Mouse (Mus musculus) heart, embryonic 16.5 days (tissue): ENCODE data around the gene Tpx2. TPM values are rescaled to one million over a fixed set of nuclear protein-coding genes. Genes with fewer than 3 reads are reported as not detected.

ENCODE experiments used
- ATAC-seq: fragments of 200-750 bp; cut with Nextera tagmentation; replicated peaks from 2 replicates; pipeline ENCODE4 v1.8.0; 2017; ENCODE audit warnings: moderate number of reproducible peaks; ENCODE audit not compliant: insufficient read depth, low FRiP score; ENCODE audit errors: extremely low read depth
- H3K27ac ChIP-seq: fragments of 300-500 bp; sonication (generic); 2 replicates; pipeline ENCODE4 v1.5.1; 2014; ENCODE audit warnings: mild to moderate bottlenecking, low read length, control low read depth, moderate library complexity
- H3K27me3 ChIP-seq: fragments of 300-500 bp; sonication (generic); 2 replicates; pipeline ENCODE4 v1.6.1; 2014; ENCODE audit warnings: low read length, mixed read lengths; ENCODE audit not compliant: control insufficient read depth, insufficient read depth
- H3K36me3 ChIP-seq: fragments of 300-500 bp; sonication (generic); 2 replicates; pipeline ENCODE4 v1.6.1; 2014; ENCODE audit not compliant: control insufficient read depth, insufficient read depth
- H3K4me1 ChIP-seq: fragments of 300-500 bp; sonication (generic); 2 replicates; pipeline ENCODE4 v1.6.1; 2014; ENCODE audit warnings: low read length, mixed read lengths; ENCODE audit not compliant: control insufficient read depth, insufficient read depth
- H3K4me2 ChIP-seq: fragments of 300-500 bp; sonication (generic); 2 replicates; pipeline ENCODE4 v1.6.1; 2014; ENCODE audit warnings: low read depth, mild to moderate bottlenecking, control low read depth, low read length
- H3K4me3 ChIP-seq: fragments of 300-500 bp; sonication (generic); 2 replicates; pipeline ENCODE4 v1.5.1; 2014; ENCODE audit warnings: mild to moderate bottlenecking, control low read depth, low read length
- H3K9ac ChIP-seq: fragments of 300-500 bp; sonication (generic); 2 replicates; pipeline ENCODE4 v1.6.1; 2014; ENCODE audit warnings: low read length, control low read depth
- H3K9me3 ChIP-seq: fragments of 300-500 bp; sonication (generic); replicated peaks from 2 replicates; pipeline ENCODE4 v1.6.1; 2016; ENCODE audit warnings: low read length; ENCODE audit not compliant: control insufficient read depth
- WGBS: fragments of 180-500 bp; shearing (Covaris S2); extraction: QIAGEN DNeasy Blood & Tissue Kit; methylation state at CpG from one replicate; pipeline ENCODE4 v1.1.7; 2014; 5-methylcytosine and 5-hydroxymethylcytosine counted together
- microRNA-seq: library from miRNA; unstranded; fragments of <30 nt; microRNA quantifications from one replicate; pipeline ENCODE4, GENCODE M21; 2017
- polyA plus RNA-seq: library from polyadenylated mRNA; unstranded; fragments of >200 nt; fragmentation: Nextera tagmentation; extraction: Ambion mirVana; gene quantifications from 2 replicates; pipeline ENCODE4 v1.2.1, GENCODE M21; 2015

The Tpx2 gene
- polyA plus RNA-seq, 1 experiment from 2014 or later = 55.1 TPM

- WGBS = 32% methylated on average over 5 of the region's 5 CpGs
- Histone ChIP-seq H3K27me3 (peaks cover 4% of the 10 kb centered on the region), H3K9me3 (no peaks in the 10 kb centered on the region), H3K4me1 (peaks cover 3% of the 10 kb centered on the region; the same call in 1 of the 2 replicates), H3K9ac (no peak overlapping the region), H3K27ac (peak overlapping the region; percentile 10; the same call in 1 of the 2 replicates), H3K4me3 (no peak overlapping the region), H3K4me2 (no peak overlapping the region), H3K36me3 (no peaks in the 10 kb centered on the region)
- ATAC-seq = no peak
Measured at GRCm38 (mm10) chr2:152933614-152934013, 85.8 kb downstream of the Tpx2 start.

- no peaks in the 10 kb centered on the region for H3K36me3 ChIP-seq
- H3K9ac ChIP-seq = no peak overlapping the region
- H3K27ac ChIP-seq = no peak overlapping the region
- ATAC-seq = no peak
- peaks cover 48% of the 10 kb centered on the region for H3K27me3 ChIP-seq
- H3K4me1 ChIP-seq = peaks cover 10% of the 10 kb centered on the region
- no peak overlapping the region for H3K4me3 ChIP-seq
- 10% methylated on average over 4 of the region's 4 CpGs for WGBS
- H3K9me3 ChIP-seq = no peaks in the 10 kb centered on the region
- H3K4me2 ChIP-seq = no peak overlapping the region
Measured at GRCm38 (mm10) chr2:152939846-152940245, 92.1 kb downstream of the Tpx2 start.

- ATAC-seq = no peak
- no peaks in the 10 kb centered on the region for H3K36me3 ChIP-seq
- no peak overlapping the region for H3K4me3 ChIP-seq
- H3K9ac ChIP-seq = no peak overlapping the region
- H3K9me3 ChIP-seq = no peaks in the 10 kb centered on the region
- peaks cover 10% of the 10 kb centered on the region for H3K4me1 ChIP-seq
- no peak overlapping the region for H3K27ac ChIP-seq
- H3K27me3 ChIP-seq = peaks cover 56% of the 10 kb centered on the region
- no peak overlapping the region for H3K4me2 ChIP-seq
- 82% methylated on average over 6 of the region's 6 CpGs for WGBS
Measured at GRCm38 (mm10) chr2:152941106-152941505, 93.3 kb downstream of the Tpx2 start.

GRCm38 (mm10) chr2:152941776-152942175 lies 94.0 kb downstream of the Tpx2 start:
- no peak overlapping the region for H3K4me3 ChIP-seq
- H3K9ac ChIP-seq = no peak overlapping the region
- no peak overlapping the region for H3K4me2 ChIP-seq
- H3K36me3 ChIP-seq = no peaks in the 10 kb centered on the region
- peaks cover 62% of the 10 kb centered on the region for H3K27me3 ChIP-seq
- peaks cover 10% of the 10 kb centered on the region for H3K4me1 ChIP-seq
- 32% methylated on average over 7 of the region's 7 CpGs for WGBS
- H3K9me3 ChIP-seq = no peaks in the 10 kb centered on the region
- no peak for ATAC-seq
- no peak overlapping the region for H3K27ac ChIP-seq

GRCm38 (mm10) chr2:152942898-152943515 lies 95.2 kb downstream of the Tpx2 start:
- Histone ChIP-seq H3K4me1 (peaks cover 10% of the 10 kb centered on the region), H3K27ac (no peak overlapping the region), H3K36me3 (no peaks in the 10 kb centered on the region), H3K9me3 (no peaks in the 10 kb centered on the region), H3K4me3 (peak overlapping the region; percentile 55), H3K4me2 (peak overlapping the region; percentile 84), H3K27me3 (peaks cover 72% of the 10 kb centered on the region), H3K9ac (peak overlapping the region; percentile 21)
- no peak for ATAC-seq
- WGBS = under 1% methylated on average over 65 of the region's 65 CpGs

- H3K9me3 ChIP-seq = no peaks in the 10 kb centered on the region
- peaks cover 10% of the 10 kb centered on the region for H3K4me1 ChIP-seq
- no peak overlapping the region for H3K9ac ChIP-seq
- H3K36me3 ChIP-seq = no peaks in the 10 kb centered on the region
- peak overlapping the region; percentile 84 for H3K4me2 ChIP-seq
- peaks cover 77% of the 10 kb centered on the region for H3K27me3 ChIP-seq
- H3K27ac ChIP-seq = no peak overlapping the region
- H3K4me3 ChIP-seq = peak overlapping the region; percentile 55
- ATAC-seq = no peak
- WGBS = 10% methylated on average over 8 of the region's 8 CpGs
Measured at GRCm38 (mm10) chr2:152943568-152943967, 95.8 kb downstream of the Tpx2 start.

GRCm38 (mm10) chr2:152944013-152944412 lies 96.2 kb downstream of the Tpx2 start:
- peaks cover 10% of the 10 kb centered on the region for H3K4me1 ChIP-seq
- 50% methylated on average over 9 of the region's 9 CpGs for WGBS
- no peak overlapping the region for H3K27ac ChIP-seq
- no peaks in the 10 kb centered on the region for H3K36me3 ChIP-seq
- no peak for ATAC-seq
- H3K4me2 ChIP-seq = no peak overlapping the region
- H3K27me3 ChIP-seq = peaks cover 81% of the 10 kb centered on the region
- no peak overlapping the region for H3K9ac ChIP-seq
- no peak overlapping the region for H3K4me3 ChIP-seq
- H3K9me3 ChIP-seq = no peaks in the 10 kb centered on the region

Small RNA genes within 50 kb of the gene (microRNA-seq; reads per million reads assigned to microRNA genes)
- gene Mir5622 = 1.2 reads per million

Other genes starting within 250 kb of the Tpx2 start
- gene Defb45, start 248.6 kb upstream of the Tpx2 start, polyA plus RNA-seq = not detected in 2 replicates
- not detected in 2 replicates for gene Defb36, start 243.6 kb upstream of the Tpx2 start, polyA plus RNA-seq
- 0.88 TPM in 1 of 2 replicates, not detected in the other for gene Defb25, start 224.9 kb upstream of the Tpx2 start, polyA plus RNA-seq
- gene Rem1, start 221.0 kb upstream of the Tpx2 start, polyA plus RNA-seq = 12.8 and 14.8 TPM in 2 replicates
- gene H13, start 178.5 kb upstream of the Tpx2 start, polyA plus RNA-seq = 76.4 and 81.7 TPM in 2 replicates
- 18.9 and 19.2 TPM in 2 replicates for gene Mcts2, start 160.9 kb upstream of the Tpx2 start, polyA plus RNA-seq
- gene Id1, start 111.7 kb upstream of the Tpx2 start, polyA plus RNA-seq = 56.3 and 64.5 TPM in 2 replicates
- 26.7 and 30.9 TPM in 2 replicates for gene Cox4i2, start 93.8 kb upstream of the Tpx2 start, polyA plus RNA-seq
- gene Bcl2l1, start 16.2 kb upstream of the Tpx2 start, polyA plus RNA-seq = 70.5 and 74.3 TPM in 2 replicates
- gene Mylk2, start 63.4 kb downstream of the Tpx2 start, polyA plus RNA-seq = 0.10 and 0.32 TPM in 2 replicates
- gene Foxs1, start 85.2 kb downstream of the Tpx2 start, polyA plus RNA-seq = 6.1 and 6.6 TPM in 2 replicates
- gene Dusp15, start 103.7 kb downstream of the Tpx2 start, polyA plus RNA-seq = 0.10 and 0.33 TPM in 2 replicates
- gene Ttll9, start 114.5 kb downstream of the Tpx2 start, polyA plus RNA-seq = 0.95 and 1.1 TPM in 2 replicates
- 132 and 146 TPM in 2 replicates for gene Pdrg1, start 167.5 kb downstream of the Tpx2 start, polyA plus RNA-seq
- not detected in 2 replicates for gene Xkr7, start 183.9 kb downstream of the Tpx2 start, polyA plus RNA-seq
- 3.0 and 4.8 TPM in 2 replicates for gene Ccm2l, start 218.0 kb downstream of the Tpx2 start, polyA plus RNA-seq